Mouse (Mus musculus) midbrain, embryonic 10.5 days (tissue): ENCODE data around the gene Nenf. TPM values are rescaled to one million over a fixed set of nuclear protein-coding genes. Genes with fewer than 3 reads are reported as not detected.

Source experiments
- DNase-seq: peaks from one replicate; pipeline ENCODE4 v3.0.0-alpha.2; 2017; ENCODE audit warnings: low spot score
- H3K27ac ChIP-seq: fragments of 300-500 bp; sonication (generic); replicated peaks from 2 replicates; pipeline ENCODE4 v1.5.1; 2016; ENCODE audit warnings: mild to moderate bottlenecking
- H3K27me3 ChIP-seq: fragments of 300-500 bp; sonication (generic); 2 replicates; pipeline ENCODE4 v1.6.1; 2016; ENCODE audit warnings: low read depth, mild to moderate bottlenecking; ENCODE audit not compliant: poor library complexity, severe bottlenecking
- H3K36me3 ChIP-seq: fragments of 300-500 bp; sonication (generic); 2 replicates; pipeline ENCODE4 v1.6.1; 2016; ENCODE audit warnings: mild to moderate bottlenecking, moderate library complexity
- H3K4me1 ChIP-seq: fragments of 300-500 bp; sonication (generic); 2 replicates; pipeline ENCODE4 v1.6.1; 2016
- H3K4me3 ChIP-seq: fragments of 300-500 bp; sonication (generic); 2 replicates; pipeline ENCODE4 v1.5.1; 2016; ENCODE audit warnings: mild to moderate bottlenecking, moderate library complexity
- H3K9me3 ChIP-seq: fragments of 300-500 bp; sonication (generic); replicated peaks from 2 replicates; pipeline ENCODE4 v1.6.1; 2016; ENCODE audit warnings: mild to moderate bottlenecking
- WGBS: fragments of 180-500 bp; shearing (Covaris S2); methylation state at CpG from one replicate; pipeline ENCODE4 v1.1.7; 2016; 5-methylcytosine and 5-hydroxymethylcytosine counted together
- polyA plus RNA-seq: library from polyadenylated mRNA; unstranded; fragments of >200 nt; fragmentation: Nextera tagmentation; extraction: Ambion mirVana; gene quantifications from 2 replicates; pipeline ENCODE4 v1.2.1, GENCODE M21; 2016

Gene Nenf
- polyA plus RNA-seq, 1 experiment from 2014 or later, result 49.4 TPM

DNA sequence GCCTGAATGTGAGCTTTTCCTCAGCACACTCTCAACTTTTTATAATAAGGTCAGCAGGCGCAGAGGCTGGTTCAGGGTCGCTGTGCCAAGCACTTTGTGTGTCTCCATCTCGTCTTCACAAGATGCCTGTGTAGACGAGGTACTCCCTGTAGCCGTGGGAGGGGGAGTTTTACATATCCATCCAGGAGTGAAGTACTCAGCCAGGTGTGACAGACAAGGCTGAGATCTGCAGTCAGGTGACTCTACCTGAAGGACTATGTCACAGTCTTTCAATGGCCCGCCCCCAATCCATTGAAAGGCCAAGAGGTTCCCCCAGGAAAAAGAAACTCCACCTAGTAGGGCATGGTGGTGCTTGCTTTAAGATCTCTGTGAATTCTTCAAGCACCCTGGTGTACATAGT, 4.8 kb downstream of the Nenf start:
- no peak for DNase-seq
- peak overlapping the region; percentile 65; the same call in 1 of the 2 replicates for H3K4me3 ChIP-seq

DNA sequence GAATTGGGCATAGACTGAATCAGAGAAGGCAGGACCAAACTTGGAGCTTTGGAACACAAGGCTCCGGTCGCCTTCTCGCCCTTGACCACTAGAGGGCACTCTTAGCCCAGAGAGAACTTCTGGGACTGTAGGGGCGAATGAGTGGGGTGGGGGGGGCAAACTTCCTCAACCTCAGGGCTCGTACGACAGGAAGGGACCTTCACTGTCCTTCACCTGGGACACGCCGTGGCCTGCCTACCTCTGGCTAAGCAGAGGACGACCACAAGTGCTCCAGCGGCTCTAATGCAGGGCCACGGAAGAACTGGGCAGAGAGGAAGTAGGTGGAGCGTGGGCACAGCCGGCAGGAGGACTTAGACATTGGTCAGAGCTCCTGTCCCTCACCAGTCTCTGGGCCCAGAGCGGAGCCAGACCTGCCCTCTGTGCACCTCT, 5.5 kb downstream of the Nenf start:
- WGBS, result 1% methylated on average over 14 of the region's 14 CpGs
- Histone ChIP-seq H3K9me3 (no peaks in the 10 kb centered on the region), H3K4me3 (peak overlapping the region; percentile 65), H3K27ac (peak overlapping the region; percentile 81), H3K4me1 (peaks cover 12% of the 10 kb centered on the region), H3K36me3 (peaks cover 9% of the 10 kb centered on the region; the same call in 1 of the 2 replicates), H3K27me3 (no peaks in the 10 kb centered on the region)
- peak; percentile 83 for DNase-seq

More for the DNA sequence above, 4.8 kb downstream of the Nenf start:
- H3K4me1 ChIP-seq, result peaks cover 19% of the 10 kb centered on the region
- H3K36me3 ChIP-seq, result peaks cover 3% of the 10 kb centered on the region; the same call in 1 of the 2 replicates
- H3K27me3 ChIP-seq, result 0 out of 2 replicates have a peak, but pooled peaks cover under 1% of the 10 kb centered on the region
- H3K27ac ChIP-seq, result peak overlapping the region; percentile 81; the same call in 1 of the 2 replicates
- 74% methylated on average over 6 of the region's 6 CpGs for WGBS
- no peaks in the 10 kb centered on the region for H3K9me3 ChIP-seq

DNA sequence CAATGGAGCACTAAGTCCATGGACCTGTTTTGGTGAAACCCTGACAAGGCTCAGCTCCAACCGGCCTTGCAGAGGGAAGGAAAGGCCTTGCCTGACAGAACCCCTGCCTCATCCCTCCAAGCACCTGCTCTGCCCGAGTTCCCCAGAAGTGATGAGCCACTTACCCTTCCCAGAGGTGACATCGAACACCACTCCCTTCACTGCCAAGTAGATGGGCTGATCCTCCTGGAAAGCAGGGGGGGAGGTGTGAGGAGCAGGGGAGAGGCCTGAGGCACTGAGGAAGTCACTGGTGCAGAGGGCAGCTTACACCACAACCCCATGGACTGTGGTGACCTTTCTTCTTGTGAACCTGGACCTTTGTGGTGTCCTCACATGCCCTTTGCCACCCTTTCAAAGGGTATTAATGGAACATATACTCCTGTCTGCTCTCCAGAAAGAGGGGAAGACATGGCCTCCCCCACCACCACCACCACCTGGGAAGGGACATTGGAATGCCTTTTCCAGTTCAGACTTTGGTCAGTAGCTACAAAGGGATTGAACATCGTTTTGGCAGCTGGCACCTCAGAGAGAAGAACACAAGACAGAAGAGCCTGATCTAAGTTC, 6.6 kb downstream of the Nenf start:
- peaks cover 6% of the 10 kb centered on the region; the same call in 1 of the 2 replicates for H3K4me1 ChIP-seq
- no peak overlapping the region for H3K4me3 ChIP-seq
- no peaks in the 10 kb centered on the region for H3K9me3 ChIP-seq
- H3K27ac ChIP-seq, result no peak overlapping the region
- DNase-seq, result no peak
- H3K36me3 ChIP-seq, result peaks cover 12% of the 10 kb centered on the region; the same call in 1 of the 2 replicates
- H3K27me3 ChIP-seq, result no peaks in the 10 kb centered on the region
- 79% methylated on average over 4 of the region's 4 CpGs for WGBS

DNA sequence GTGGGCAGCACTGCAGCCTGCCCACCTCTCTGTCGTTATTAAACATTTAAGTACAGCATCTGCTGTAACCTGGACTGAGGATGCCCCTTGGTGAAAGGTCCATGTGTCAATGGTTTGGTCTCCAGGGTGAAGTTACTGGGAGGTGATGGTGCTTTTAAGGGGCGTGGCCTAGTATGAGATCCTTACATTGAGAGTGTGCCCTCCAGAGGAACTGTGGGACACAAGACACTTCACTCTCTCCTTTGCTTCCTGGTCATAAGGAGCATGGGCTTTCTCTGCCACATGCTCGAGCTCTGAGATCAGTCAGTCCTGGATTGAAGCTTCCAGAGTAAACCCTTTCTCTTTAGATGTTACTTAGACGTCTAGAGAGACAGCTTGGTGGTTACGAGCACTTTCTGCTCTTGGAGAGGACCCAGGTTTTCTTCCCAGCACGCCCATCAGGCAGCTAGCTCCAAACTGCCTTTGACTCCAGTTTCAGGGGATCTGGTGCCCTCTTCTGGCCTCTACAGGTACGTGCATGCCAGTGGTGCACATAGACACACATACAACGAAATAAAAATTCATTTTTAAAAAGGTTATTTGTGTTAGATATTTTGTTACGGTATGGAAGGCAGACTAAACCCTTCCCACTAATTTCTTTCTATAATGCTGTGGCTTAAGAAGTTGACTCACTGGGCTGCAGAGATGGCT, 10.1 kb downstream of the Nenf start:
- no peak overlapping the region for H3K27ac ChIP-seq
- DNase-seq, result no peak
- no peaks in the 10 kb centered on the region for H3K9me3 ChIP-seq
- H3K36me3 ChIP-seq, result peaks cover 15% of the 10 kb centered on the region; the same call in 1 of the 2 replicates
- H3K4me1 ChIP-seq, result peaks cover 4% of the 10 kb centered on the region; the same call in 1 of the 2 replicates
- 82% methylated on average over 9 of the region's 9 CpGs for WGBS
- H3K4me3 ChIP-seq, result no peak overlapping the region
- no peaks in the 10 kb centered on the region for H3K27me3 ChIP-seq

DNA sequence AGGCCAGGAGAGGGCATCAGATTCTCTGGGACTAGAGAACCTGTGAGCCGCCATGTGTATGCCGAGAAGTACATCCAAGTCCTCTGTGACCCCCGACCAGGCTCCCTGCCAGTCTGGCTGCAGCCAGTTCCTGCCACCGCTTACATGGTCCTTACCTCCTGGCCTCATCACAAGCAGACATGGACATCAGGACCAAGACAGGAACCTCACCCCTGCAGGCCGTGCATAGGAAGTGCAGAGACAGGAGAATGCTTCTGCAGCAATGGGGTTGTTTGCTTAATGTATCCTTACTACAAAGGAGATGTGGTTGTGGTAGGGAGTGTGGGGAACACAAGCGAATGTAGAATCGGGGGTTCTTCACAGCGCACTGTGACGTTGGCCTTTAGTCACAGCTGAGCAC, 11.7 kb downstream of the Nenf start:
- H3K4me3 ChIP-seq, result no peak overlapping the region
- peaks cover 15% of the 10 kb centered on the region; the same call in 1 of the 2 replicates for H3K36me3 ChIP-seq
- DNase-seq, result no peak
- H3K4me1 ChIP-seq, result peaks cover 6% of the 10 kb centered on the region
- WGBS, result 91% methylated on average over 9 of the region's 9 CpGs
- H3K27me3 ChIP-seq, result no peaks in the 10 kb centered on the region
- H3K27ac ChIP-seq, result no peak overlapping the region
- H3K9me3 ChIP-seq, result no peaks in the 10 kb centered on the region

DNA sequence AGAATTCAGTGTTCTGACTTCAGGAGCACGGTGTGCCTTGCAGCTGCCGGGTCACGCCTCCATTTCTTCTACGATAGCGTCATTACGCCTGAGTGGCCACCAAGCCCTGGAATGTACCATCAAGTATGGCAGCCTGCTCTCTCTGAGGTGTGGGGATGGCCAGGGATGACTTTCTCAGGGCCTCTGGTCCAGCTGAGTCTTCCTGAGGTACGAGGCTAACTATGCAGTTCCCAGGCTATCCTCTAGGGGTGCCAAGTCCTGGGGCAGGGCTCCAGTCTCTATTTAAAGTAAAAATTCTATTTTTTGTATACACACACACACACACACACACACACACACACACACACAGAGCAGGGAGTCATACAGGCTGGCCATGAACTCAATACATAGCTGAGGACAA, 12.4 kb downstream of the Nenf start:
- H3K27ac ChIP-seq, result no peak overlapping the region
- 68% methylated on average over 7 of the region's 7 CpGs for WGBS
- H3K9me3 ChIP-seq, result no peaks in the 10 kb centered on the region
- H3K27me3 ChIP-seq, result no peaks in the 10 kb centered on the region
- peaks cover 15% of the 10 kb centered on the region; the same call in 1 of the 2 replicates for H3K36me3 ChIP-seq
- H3K4me3 ChIP-seq, result no peak overlapping the region
- peaks cover 6% of the 10 kb centered on the region for H3K4me1 ChIP-seq
- DNase-seq, result peak; percentile 38

DNA sequence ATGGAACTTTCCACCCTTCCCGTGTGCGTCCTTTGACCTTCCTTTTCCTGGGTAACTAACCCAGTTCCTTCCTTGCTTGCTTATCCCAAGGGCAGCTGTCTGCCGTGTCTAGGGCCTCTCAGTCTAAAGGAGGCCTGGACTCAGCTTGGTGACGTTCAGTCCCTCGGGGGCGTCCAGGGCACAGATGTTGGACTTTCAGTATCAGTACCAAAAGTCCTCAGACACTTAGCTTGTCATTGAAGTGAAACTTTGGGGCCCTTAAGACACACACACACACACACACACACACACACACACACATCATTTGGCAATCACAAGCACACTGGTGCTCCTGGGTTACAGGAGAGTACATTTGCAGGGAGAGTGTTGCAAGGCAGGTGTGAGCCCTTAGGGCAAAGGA, 13.8 kb downstream of the Nenf start:
- whole genome bisulfite sequencing, result 78% methylated on average over 6 of the region's 6 CpGs
- Histone ChIP-seq H3K27ac (no peak overlapping the region), H3K9me3 (no peaks in the 10 kb centered on the region), H3K36me3 (peaks cover 15% of the 10 kb centered on the region; the same call in 1 of the 2 replicates), H3K4me3 (no peak overlapping the region), H3K4me1 (peaks cover 6% of the 10 kb centered on the region), H3K27me3 (no peaks in the 10 kb centered on the region)
- DNase-seq, result no peak

DNA sequence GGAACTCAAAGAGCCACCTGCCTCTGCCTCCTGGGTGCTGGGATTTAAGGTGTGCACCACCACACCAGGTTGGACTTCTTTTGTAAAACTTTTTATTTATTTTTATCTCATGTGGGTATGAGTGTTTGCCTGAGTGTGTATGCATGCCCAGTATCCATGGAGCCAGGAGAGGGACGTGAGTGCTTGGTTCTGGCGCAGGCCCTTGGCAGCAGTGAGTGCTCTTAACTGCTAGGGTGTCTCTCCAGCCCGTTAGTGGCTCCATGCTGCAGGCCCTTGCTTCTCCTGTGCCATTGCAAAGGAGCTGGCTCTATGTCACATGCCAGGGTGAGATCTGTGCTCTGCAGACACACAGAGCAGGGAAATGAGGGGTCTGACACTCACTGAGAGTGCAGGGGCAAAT, 14.3 kb downstream of the Nenf start:
- no peaks in the 10 kb centered on the region for H3K27me3 ChIP-seq
- no peaks in the 10 kb centered on the region for H3K9me3 ChIP-seq
- DNase-seq, result no peak
- H3K4me3 ChIP-seq, result no peak overlapping the region
- peaks cover 6% of the 10 kb centered on the region for H3K4me1 ChIP-seq
- peaks cover 15% of the 10 kb centered on the region; the same call in 1 of the 2 replicates for H3K36me3 ChIP-seq
- 79% methylated on average over 3 of the region's 3 CpGs for WGBS
- H3K27ac ChIP-seq, result no peak overlapping the region

DNA sequence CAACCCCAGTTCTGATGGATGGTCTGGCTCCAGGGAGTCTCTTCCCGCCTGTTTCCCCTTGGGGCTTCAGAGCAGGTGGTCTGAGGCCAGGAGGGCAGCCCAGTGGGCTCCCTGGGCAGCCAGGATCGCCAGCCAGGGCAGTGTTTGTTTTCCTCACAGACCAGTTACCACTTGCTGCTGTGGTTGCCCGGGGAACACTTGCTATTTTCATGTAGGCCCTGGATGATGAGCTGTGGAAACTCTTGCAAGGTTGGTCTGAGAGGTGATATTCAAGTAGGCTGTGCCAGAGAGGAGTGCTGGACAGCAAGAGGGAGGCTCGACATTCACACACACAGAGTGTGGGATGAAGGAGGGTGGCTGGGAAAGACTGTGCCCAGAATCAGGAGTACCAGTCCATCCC, 16.1 kb downstream of the Nenf start:
- Histone ChIP-seq H3K36me3 (0 out of 2 replicates have a peak, but pooled peaks cover 5% of the 10 kb centered on the region), H3K9me3 (no peaks in the 10 kb centered on the region), H3K4me3 (no peak overlapping the region), H3K27ac (no peak overlapping the region), H3K27me3 (no peaks in the 10 kb centered on the region), H3K4me1 (peaks cover 6% of the 10 kb centered on the region)
- DNase-seq, result no peak
- 26% methylated on average over 4 of the region's 4 CpGs for WGBS

DNA sequence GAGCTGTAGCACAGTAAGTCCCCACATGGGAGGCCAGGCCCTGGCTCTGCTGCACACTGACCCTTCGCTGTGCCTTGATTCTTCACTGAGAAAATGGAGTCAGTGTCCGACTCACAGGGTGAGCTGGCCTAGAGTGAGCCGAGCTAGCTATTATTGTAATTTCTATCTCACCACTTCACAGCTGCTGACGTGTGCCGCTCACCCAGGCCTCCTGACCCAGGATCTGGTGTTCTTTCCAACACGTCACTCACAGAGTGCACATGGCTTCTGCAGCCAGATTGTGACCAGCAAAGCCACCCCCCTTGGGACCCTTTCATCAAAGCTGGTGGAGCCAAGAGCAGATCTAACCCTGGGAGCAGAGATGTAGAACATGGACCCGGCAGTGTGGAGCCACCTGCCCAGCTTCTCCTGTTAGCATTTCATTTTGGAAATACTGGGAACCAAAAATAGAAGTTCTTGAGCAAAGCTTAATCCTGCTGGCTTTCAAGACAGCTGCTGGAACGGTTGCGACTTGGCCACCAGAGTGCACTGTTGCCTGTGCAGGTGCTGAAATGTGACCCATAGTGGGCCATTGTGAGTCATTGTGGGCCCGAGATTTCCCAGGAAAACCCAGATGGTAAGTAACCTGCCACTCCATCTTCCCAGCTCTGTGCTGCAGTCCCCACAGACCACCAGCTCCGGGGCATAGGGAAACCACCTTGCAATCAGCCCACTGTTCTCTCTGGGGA, 18.6 kb downstream of the Nenf start:
- 59% methylated on average over 11 of the region's 11 CpGs for whole genome bisulfite sequencing
- H3K4me1 ChIP-seq, result peaks cover 6% of the 10 kb centered on the region
- H3K9me3 ChIP-seq, result no peaks in the 10 kb centered on the region
- H3K36me3 ChIP-seq, result no peaks in the 10 kb centered on the region
- peak; percentile 33 for DNase-seq
- no peak overlapping the region for H3K27ac ChIP-seq
- H3K4me3 ChIP-seq, result no peak overlapping the region
- no peaks in the 10 kb centered on the region for H3K27me3 ChIP-seq

DNA sequence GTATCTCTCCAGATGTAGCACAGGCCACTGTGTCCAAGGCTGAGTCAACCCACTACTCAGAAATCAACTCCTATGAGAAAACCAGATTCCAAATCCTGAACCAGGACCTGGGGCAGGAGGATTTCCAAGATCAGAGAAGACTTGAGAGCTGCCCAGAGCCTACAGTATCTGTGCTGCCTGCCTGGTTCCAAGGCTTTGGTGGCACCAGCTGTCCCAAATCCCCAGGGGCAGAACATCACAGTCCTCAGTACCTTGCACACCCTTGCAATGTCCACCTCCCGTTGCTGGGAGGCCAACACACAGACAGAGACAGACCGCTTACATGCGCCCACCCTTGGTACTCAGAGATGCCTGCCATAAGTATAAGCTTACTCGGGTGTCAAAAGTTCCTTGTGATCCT, 19.7 kb downstream of the Nenf start:
- WGBS, result 91% methylated on average over 4 of the region's 4 CpGs

DNA sequence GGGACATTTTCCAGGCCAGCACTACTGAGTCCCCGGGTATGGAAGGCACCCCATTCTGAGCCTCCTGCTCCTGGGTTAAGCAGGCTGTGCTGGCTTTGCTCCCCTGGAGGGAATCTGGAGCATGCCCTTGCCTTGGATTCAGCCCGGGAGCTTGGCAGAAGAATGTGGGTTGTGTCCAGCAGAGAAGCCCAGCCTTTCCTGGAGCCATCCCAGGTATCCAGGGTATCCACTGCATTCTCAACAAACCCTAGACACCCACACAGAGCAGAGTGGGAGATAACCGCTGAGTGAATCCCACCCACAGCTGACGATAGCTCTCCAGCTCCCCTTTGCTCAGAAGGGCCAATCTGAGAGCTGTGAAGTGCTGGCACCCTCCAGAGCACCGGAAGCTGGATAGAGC, 21.5 kb downstream of the Nenf start:
- 77% methylated on average over 5 of the region's 5 CpGs for WGBS
- no peak for DNase-seq
- Histone ChIP-seq H3K27ac (no peak overlapping the region), H3K36me3 (no peaks in the 10 kb centered on the region), H3K27me3 (no peaks in the 10 kb centered on the region), H3K4me3 (no peak overlapping the region), H3K4me1 (0 out of 2 replicates have a peak, but pooled peaks cover under 1% of the 10 kb centered on the region), H3K9me3 (no peaks in the 10 kb centered on the region)

More for the DNA sequence above, 19.7 kb downstream of the Nenf start:
- Histone ChIP-seq H3K27me3 (no peaks in the 10 kb centered on the region), H3K27ac (no peak overlapping the region), H3K9me3 (no peaks in the 10 kb centered on the region), H3K4me1 (peaks cover 6% of the 10 kb centered on the region), H3K36me3 (no peaks in the 10 kb centered on the region), H3K4me3 (no peak overlapping the region)
- no peak for DNase-seq
